Comparison of ENCODE assay signal across 23 mouse cellular contexts in the genomic region with DNA sequence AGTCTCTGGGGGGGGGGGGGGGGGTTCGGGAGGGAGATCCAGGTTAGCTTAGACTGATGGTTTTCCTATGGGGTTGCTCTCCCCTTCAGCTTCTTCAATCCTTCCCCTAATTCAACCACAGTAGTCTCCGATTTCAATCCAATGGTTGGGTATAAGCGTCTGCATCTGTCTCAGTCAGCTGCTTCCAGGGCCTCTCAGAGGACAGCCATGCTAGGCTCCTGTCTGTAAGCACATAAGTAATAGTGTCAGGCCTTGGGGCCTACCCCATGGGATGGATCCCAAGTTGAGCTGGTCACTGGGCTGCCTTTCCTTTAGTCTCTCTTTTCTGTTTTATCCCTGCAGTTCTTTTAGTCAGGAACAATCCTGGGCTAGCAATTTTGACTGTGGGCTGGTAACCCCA.
A peak's percentile ranks its signal among the peaks of the same experiment; 100 is the strongest.
DNase-seq lines count a peak whose midpoint lies in the region; ATAC-seq and TF ChIP-seq lines count a peak whose summit lies in the region.
"Had no signal": no experiment of that assay in that cellular context is flagged by ENCODE, and none has a peak within 500 bp of the region (broad histone marks: within the 10 kb centered on the region; RNA-seq: fewer than 3 reads in every experiment).

No protein-coding gene starts in this region.

- H3K79me2 ChIP-seq in C2C12 (ENCODE audit: control insufficient read depth, insufficient read depth) (no peaks in the 10 kb centered on the region), myocyte (ENCODE audit: control insufficient read depth, insufficient read depth) (no peaks in the 10 kb centered on the region)

- no peaks in the 10 kb centered on the region for H3K27me3 ChIP-seq in embryonic facial prominence, embryonic 15.5 days
- no peaks in the 10 kb centered on the region for H3K27me3 ChIP-seq in embryonic facial prominence, embryonic 10.5 days (replicated peaks; ENCODE audit: low read depth, poor library complexity, severe bottlenecking)
- H3K27me3 ChIP-seq in C2C12 (ENCODE audit: control insufficient read depth, insufficient read depth, insufficient read length) (no peaks in the 10 kb centered on the region), myocyte (ENCODE audit: control insufficient read depth, insufficient read depth, insufficient read length) (no peaks in the 10 kb centered on the region)
- H3K27me3 ChIP-seq: CH12.LX, Patski had no signal

- no peak for TF ChIP-seq CTCF in C2C12 (IDR thresholded peaks at IDR 0.05; ENCODE audit: control insufficient read depth, insufficient read depth, insufficient read length)

- no peaks in the 10 kb centered on the region for H3K4me1 ChIP-seq in embryonic facial prominence, embryonic 15.5 days
- H3K4me1 ChIP-seq in embryonic facial prominence, embryonic 10.5 days, result no peaks in the 10 kb centered on the region

- no peaks in the 10 kb centered on the region for H3K36me3 ChIP-seq in embryonic facial prominence, embryonic 15.5 days
- H3K36me3 ChIP-seq in embryonic facial prominence, embryonic 10.5 days (replicated peaks), result no peaks in the 10 kb centered on the region
- no peaks in the 10 kb centered on the region for H3K36me3 ChIP-seq in C2C12 (ENCODE audit: control insufficient read depth, insufficient read depth)
- no peaks in the 10 kb centered on the region for H3K36me3 ChIP-seq in myocyte (ENCODE audit: control insufficient read depth, insufficient read depth)
- H3K36me3 ChIP-seq: G1E had no signal

- peak; percentile 13 for TF ChIP-seq POLR2A in myocyte (IDR thresholded peaks at IDR 0.05; ENCODE audit: insufficient read length, low read depth)

- H3K4me3 ChIP-seq in embryonic facial prominence, embryonic 15.5 days (replicated peaks), result no peak overlapping the region
- no peak overlapping the region for H3K4me3 ChIP-seq in embryonic facial prominence, embryonic 10.5 days
- H3K4me3 ChIP-seq in C2C12 (ENCODE audit: insufficient read depth, poor library complexity, severe bottlenecking) (no peak overlapping the region), myocyte (no peak overlapping the region)

- H3K9me3 ChIP-seq in embryonic facial prominence, embryonic 15.5 days (replicated peaks), result no peaks in the 10 kb centered on the region
- no peaks in the 10 kb centered on the region for H3K9me3 ChIP-seq in embryonic facial prominence, embryonic 10.5 days
- H3K9me3 ChIP-seq: G1E had no signal

- H3K4me2 ChIP-seq in embryonic facial prominence, embryonic 15.5 days (replicated peaks), result no peak overlapping the region
- H3K4me2 ChIP-seq in myocyte (ENCODE audit: low read depth), result no peak overlapping the region

- H3K27ac ChIP-seq in embryonic facial prominence, embryonic 15.5 days (replicated peaks), result no peak overlapping the region
- no peak overlapping the region for H3K27ac ChIP-seq in embryonic facial prominence, embryonic 10.5 days (replicated peaks)

- no peak overlapping the region for H3ac ChIP-seq in C2C12 (ENCODE audit: control insufficient read depth, insufficient read length, low read depth)
- H3ac ChIP-seq in myocyte (ENCODE audit: control insufficient read depth, insufficient read length), result no peak overlapping the region

- no peak overlapping the region for H3K9ac ChIP-seq in embryonic facial prominence, embryonic 15.5 days

- no peak for DNase-seq in embryonic facial prominence, embryonic 10.5 days (ENCODE audit: low spot score)
- DNase-seq in heart, adult 11 months, result peak; percentile 46
- no peak for DNase-seq in heart, adult 18-20 months
- DNase-seq in gastrocnemius, adult 18-20 months (ENCODE audit: low spot score), result no peak
- DNase-seq in frontal cortex, postnatal 25 days (ENCODE audit: low spot score in 2 of 2), result no peak
- DNase-seq: adrenal gland, adult 2 months; adrenal gland, adult 8-10 months; adrenal gland, postnatal 10 days; adrenal gland, postnatal 14 days; adrenal gland, postnatal 25 days; adrenal gland, postnatal 36 days; B cell, adult 2 months; cerebellum, adult 11 months; cerebellum, adult 11-12 months; cerebellum, adult 18-20 months had no signal

- WGBS in embryonic facial prominence, embryonic 15.5 days, result 53% methylated on average over 3 of the region's 3 CpGs
- 87% methylated on average over 3 of the region's 3 CpGs for WGBS in embryonic facial prominence, embryonic 10.5 days

- peak; percentile 39; the same call in 1 of the 2 replicates for ATAC-seq in embryonic facial prominence, embryonic 15.5 days (ENCODE audit: insufficient number of reproducible peaks, low FRiP score, low TSS enrichment, low read depth)
- ATAC-seq: activated CD4-positive, CD25-positive, alpha-beta regulatory T cell, adult 4 months; CD4-positive, CD25-positive, alpha-beta regulatory T cell, adult 4 months; Patski had no signal

- H3K79me3 ChIP-seq in C2C12 (ENCODE audit: low read depth), result no peaks in the 10 kb centered on the region

TF ChIP-seq in C2C12, 6 proteins besides CTCF, POLR2A, EP300 and RAD21:
- peak; percentile 23 for TF ChIP-seq MYOD1 (IDR thresholded peaks at IDR 0.05; ENCODE audit: control insufficient read depth, insufficient read length, low read depth)
- no peak for TF ChIP-seq MAX (IDR thresholded peaks at IDR 0.05)

TF ChIP-seq in myocyte, 11 proteins besides CTCF, POLR2A, EP300 and RAD21:
- TF ChIP-seq MYOD1 (IDR thresholded peaks at IDR 0.05; ENCODE audit: control insufficient read depth in 1 of 3, insufficient read length in 2 of 3, low read depth in 2 of 3), result peak; percentile 41 to 67 (median 54)
- TF ChIP-seq REST (IDR thresholded peaks at IDR 0.05; ENCODE audit: insufficient read depth, insufficient read length), result no peak
- peak in 2 of 3 experiments; percentile 31 to 59 for TF ChIP-seq MYOG (IDR thresholded peaks at IDR 0.05; ENCODE audit: control insufficient read depth in 1 of 3, insufficient read depth in 1 of 3, insufficient read length in 2 of 3, low read depth in 2 of 3)
